Mouse (Mus musculus) cortical plate, adult 2 months (tissue): ENCODE measurements at regions not wholly inside any gene's neighbourhood (a gene's known extent, or its start where the extent isn't known, plus 50 kb on each side); places are given as distances from the start of the nearest gene placed in this dataset.

Source experiments
- H3K27ac ChIP-seq: fragments of 200-500 bp; 2 replicates; pipeline ENCODE4 v1.5.1; 2012; ENCODE audit warnings: low read length, control low read depth, inconsistent platforms; ENCODE audit not compliant: insufficient read depth
- H3K4me1 ChIP-seq: fragments of 200-500 bp; 2 replicates; pipeline ENCODE4 v1.6.1; 2011; ENCODE audit warnings: low read length; ENCODE audit not compliant: control insufficient read depth, insufficient read depth
- H3K4me3 ChIP-seq: fragments of 200-500 bp; 2 replicates; pipeline ENCODE4 v1.5.1; 2011; ENCODE audit warnings: mild to moderate bottlenecking, low read length, control low read depth; ENCODE audit not compliant: insufficient read depth
- CTCF ChIP-seq: fragments of 200-500 bp; IDR thresholded peaks from 2 replicates; pipeline ENCODE4 v1.5.1; 2011; ENCODE audit warnings: mild to moderate bottlenecking, control low read depth, low read length; ENCODE audit not compliant: insufficient read depth; ENCODE audit errors: extremely low read depth
- POLR2A ChIP-seq: fragments of 200-500 bp; IDR thresholded peaks from 2 replicates; pipeline ENCODE4 v1.6.1; 2011; ENCODE audit warnings: mild to moderate bottlenecking, low read length, control low read depth; ENCODE audit not compliant: insufficient read depth; ENCODE audit errors: extremely low read depth

DNA sequence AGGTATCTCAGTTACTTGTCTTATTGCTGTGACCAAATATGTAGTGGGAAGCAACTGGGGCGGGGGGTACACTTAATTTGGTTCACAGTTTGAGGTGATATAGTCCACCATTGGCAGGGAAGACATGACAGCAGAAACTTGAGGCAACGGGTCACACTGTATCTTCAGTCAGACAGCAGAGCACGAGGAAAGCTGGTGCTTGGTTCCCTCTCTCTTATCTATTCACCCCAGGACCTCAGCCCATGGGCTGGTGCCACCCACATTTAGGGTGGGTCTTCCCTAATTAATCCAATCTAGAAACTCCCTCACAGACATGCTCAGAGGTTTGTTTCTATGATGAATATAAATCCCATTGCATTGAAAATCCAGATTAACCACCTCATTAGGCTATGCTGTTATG lies 56.5 kb downstream of the Otud1 start:
- H3K4me1 ChIP-seq: no peaks in the 10 kb centered on the region
- no peak for TF ChIP-seq CTCF
- TF ChIP-seq POLR2A: no peak
- H3K4me3 ChIP-seq: no peak overlapping the region
- no peak overlapping the region for H3K27ac ChIP-seq

DNA sequence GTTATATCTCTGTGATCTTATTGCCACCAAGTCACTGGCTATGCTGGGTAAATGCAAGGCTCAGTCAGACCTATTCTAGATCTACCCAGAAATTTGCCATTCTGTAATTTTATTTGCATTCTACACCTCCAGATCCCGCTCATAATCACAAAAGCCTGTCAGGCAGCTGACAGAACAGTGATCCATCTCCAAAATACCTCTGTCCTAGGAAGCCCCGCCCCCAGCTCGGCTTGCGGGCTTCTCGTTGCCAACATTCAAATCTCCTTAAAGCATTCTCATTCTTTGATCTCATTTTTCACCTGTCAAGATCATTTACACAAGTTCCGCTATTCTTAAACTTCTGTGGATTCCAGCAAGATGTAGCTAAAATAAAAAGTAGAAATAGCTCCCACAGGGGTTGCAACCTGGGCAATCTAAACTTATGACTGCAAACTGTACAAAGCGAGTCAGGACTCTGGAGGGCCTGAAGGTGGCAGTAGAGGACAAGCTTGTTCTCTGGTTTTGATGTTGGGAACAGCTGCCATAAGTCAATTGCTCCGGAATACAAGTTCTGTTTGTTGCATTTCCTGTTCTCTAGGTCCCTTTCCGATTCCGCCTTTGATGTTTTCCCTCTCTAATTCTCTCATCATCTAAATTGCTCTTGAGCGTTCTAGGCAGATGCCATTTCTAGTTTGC lies 58.1 kb downstream of the Otud1 start:
- no peak overlapping the region for H3K27ac ChIP-seq
- H3K4me3 ChIP-seq: no peak overlapping the region
- H3K4me1 ChIP-seq: no peaks in the 10 kb centered on the region
- TF ChIP-seq POLR2A (no peak), CTCF (peak; percentile 88)

DNA sequence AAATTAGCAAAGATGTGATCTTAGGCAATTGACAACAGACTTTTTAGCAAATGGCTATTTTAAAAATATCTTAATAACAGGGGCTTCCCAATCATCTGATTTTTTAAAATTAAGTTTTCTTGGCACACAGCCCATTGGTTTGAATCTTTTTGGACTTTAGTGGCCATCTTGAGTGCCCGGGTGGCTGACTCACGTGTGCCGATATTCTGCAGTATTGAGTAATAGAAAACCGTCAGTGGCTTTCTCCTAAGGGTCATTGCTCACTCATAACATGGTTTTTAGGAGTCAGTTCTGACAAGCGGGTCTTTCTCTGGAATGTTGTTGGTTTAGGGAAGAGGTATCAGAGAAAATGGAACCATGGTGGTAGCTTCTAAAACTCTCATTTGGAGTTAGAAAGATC lies 58.8 kb downstream of the Otud1 start:
- no peaks in the 10 kb centered on the region for H3K4me1 ChIP-seq
- no peak overlapping the region for H3K27ac ChIP-seq
- H3K4me3 ChIP-seq: no peak overlapping the region
- TF ChIP-seq POLR2A: no peak
- TF ChIP-seq CTCF: no peak

DNA sequence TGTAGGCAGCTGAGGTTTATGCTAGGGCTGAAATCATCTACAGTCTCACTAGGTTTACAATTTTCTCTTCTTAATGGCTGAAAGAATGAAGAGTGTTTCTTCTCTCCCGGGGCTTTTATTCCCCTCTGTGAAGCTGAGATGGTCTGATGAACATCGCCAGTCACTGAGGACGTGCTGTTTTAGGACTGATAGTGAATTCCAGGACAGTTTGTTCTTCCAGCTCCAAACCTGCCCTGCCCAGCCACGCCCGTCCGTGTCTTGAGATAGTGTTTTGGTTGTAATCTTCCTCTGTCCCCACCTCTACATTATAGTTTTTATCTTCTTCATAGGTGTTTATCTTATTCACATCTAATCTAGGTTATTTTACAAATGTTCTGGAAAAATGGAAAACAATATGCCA lies 68.5 kb downstream of the Otud1 start:
- H3K4me3 ChIP-seq: no peak overlapping the region
- TF ChIP-seq CTCF: no peak
- TF ChIP-seq POLR2A: no peak
- H3K27ac ChIP-seq: no peak overlapping the region

DNA sequence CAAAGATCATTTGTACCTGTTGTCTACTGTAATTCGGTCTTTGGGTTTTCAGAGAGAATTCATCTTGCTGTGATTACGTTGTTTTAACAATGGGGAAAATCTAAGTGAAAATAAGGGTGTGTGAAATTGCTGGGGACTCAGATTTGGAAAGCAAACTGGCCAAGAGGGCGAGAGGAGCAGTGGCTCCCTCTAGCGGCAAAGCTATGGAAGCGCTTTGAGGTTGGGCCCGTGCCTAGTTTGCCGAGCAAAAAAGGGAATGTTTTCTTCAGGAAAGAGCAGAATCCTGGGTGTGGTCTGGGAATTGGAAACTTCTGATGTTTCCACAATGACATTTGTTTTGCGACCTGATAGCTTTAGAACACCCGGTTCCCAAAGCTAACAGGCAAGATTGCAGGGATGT lies 69.4 kb downstream of the Otud1 start:
- Histone ChIP-seq H3K4me3 (no peak overlapping the region), H3K4me1 (no peaks in the 10 kb centered on the region), H3K27ac (no peak overlapping the region)
- TF ChIP-seq POLR2A: no peak
- TF ChIP-seq CTCF: peak; percentile 71

More for the DNA sequence above, 68.5 kb downstream of the Otud1 start:
- no peaks in the 10 kb centered on the region for H3K4me1 ChIP-seq

DNA sequence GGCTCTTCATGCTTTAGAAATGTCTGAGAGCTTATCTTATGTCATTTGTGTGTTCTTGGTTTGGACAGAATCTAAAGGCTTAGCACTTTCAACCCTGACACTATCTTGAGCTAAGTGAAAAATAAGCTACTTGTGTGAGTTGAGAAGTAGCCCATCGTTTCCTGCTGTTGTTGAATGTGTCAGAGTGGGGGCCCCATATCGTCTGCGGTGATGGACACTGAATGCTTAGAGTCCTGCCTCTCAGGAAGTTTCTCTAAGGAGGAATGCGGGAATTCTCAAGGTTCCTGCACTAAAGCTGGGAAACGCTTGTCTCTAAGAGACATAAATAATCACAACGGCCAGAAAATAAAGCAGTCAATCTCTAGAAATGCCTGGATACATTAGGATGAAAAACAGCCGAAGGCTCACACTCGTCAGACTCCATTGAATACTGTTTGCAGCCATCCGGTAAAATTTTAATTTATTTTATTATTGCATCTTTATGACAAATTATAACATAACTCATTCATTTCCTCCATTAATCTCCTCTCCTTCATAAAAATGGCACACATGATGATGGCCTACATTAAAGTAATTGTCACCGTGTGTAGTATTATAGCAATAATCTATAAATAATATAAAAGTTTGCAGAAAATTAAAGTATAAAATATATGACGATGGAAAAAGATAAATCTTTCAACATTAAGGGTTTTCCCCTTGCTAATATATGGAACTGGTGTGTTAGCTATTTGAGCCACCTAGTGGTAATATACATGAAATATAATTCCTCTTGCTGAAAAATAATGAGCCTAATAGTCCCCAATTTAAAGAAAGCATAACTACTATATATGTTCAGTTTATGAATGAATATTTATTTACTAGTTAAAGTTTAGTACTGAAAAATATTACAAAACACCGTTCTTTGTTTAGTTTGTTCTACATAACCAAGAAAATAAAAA lies 75.6 kb downstream of the Otud1 start:
- no peaks in the 10 kb centered on the region for H3K4me1 ChIP-seq
- H3K4me3 ChIP-seq: no peak overlapping the region
- no peak for TF ChIP-seq CTCF
- no peak for TF ChIP-seq POLR2A
- no peak overlapping the region for H3K27ac ChIP-seq

DNA sequence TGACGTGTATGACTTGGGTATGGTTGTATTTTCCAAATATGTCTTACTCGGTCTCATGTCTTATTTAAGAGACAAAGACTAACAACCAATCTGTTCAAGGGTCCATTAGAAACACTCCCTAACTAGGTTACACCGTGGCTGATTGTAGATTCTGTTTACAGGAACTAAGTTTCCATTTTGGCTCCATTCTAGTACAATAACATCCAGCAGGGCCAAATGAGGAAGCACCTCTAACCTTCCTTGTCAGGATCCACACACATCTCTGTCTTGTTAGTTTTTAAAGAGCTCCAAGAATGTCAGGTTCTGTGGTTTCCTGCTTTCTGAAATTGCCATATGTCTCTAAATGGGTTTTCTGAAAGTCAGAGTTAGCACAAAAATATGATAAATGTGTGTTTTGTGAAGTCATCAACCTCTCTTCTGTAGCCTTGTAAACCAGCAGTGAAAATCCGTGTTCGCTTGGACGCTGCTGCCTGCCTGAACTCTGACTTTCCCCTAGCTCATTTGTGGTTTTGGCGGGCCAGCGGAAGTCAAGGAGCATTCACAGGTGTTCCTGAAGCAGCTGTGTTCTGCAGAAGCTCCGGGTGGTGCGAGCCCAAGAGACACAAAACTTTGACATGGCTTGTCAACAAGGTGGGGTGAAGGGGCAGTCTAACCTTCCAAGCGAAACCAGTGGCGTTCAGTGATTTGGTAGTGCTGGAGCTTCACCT lies 76.8 kb downstream of the Otud1 start:
- H3K4me3 ChIP-seq: no peak overlapping the region

DNA sequence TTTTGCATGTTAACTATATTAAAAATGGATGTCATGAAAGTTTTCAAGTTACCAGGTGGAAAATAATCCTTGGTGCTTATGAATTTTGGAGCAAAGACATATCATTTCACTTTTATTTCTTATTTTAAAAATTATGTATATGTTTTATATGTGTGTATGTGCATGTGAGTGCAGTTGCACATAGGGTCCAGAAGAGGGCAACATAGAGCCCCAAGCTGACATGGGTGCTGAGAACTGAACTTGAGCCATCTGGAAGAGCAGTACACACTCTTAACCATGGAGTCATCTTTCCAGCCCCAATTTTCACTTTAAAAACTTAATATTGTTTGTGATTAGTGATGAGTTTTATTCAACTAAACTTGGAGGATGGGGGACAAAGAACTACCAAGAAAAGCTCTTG lies 84.0 kb downstream of the Otud1 start:
- Histone ChIP-seq H3K27ac (no peak overlapping the region), H3K4me3 (no peak overlapping the region), H3K4me1 (no peaks in the 10 kb centered on the region)
- TF ChIP-seq POLR2A (no peak), CTCF (no peak)

More for the DNA sequence above, 76.8 kb downstream of the Otud1 start:
- Histone ChIP-seq H3K27ac (no peak overlapping the region), H3K4me1 (no peaks in the 10 kb centered on the region)
- no peak for TF ChIP-seq POLR2A
- no peak for TF ChIP-seq CTCF

DNA sequence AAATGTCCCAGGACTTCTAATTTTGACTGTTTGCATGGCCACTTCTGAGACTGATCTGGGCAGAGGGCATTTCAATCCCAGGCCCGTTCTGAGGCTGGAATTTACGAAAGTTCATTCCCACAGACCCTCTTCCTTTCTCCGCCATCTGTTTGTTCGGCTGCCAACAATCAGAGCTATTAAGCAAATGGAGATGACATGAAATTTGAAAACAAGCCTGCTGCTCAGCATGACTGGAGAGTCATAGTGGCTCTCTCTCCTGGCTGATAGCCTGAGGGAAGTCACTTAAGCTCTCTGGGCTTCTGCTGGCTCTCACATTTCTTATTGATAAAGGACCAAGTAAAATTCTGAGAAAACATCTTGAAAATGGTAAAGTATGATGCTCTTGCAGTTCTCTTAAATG lies 85.9 kb downstream of the Otud1 start:
- H3K4me1 ChIP-seq: no peaks in the 10 kb centered on the region

More for the DNA sequence above, 85.9 kb downstream of the Otud1 start:
- no peak for TF ChIP-seq POLR2A
- TF ChIP-seq CTCF: no peak
- H3K27ac ChIP-seq: no peak overlapping the region
- no peak overlapping the region for H3K4me3 ChIP-seq
